Mouse (Mus musculus): ENCODE measurements around the gene Tpmt.

- TF ChIP-seq CTCF (conservative IDR thresholded peaks at IDR 0.05; ENCODE audit: insufficient read depth, insufficient read length, low read depth, low read length) (no peak), POLR2A (IDR thresholded peaks at IDR 0.05; ENCODE audit: low read depth, low read length) (no peak)
These were observed 22.0 kb upstream of the Tpmt start for GRCm38 (mm10) chr13:47066516-47066915.

Data from kidney, adult 2 months (tissue).